Mouse (Mus musculus) cerebellum, adult 2 months (tissue): ENCODE measurements at regions not wholly inside any gene's neighbourhood (a gene's known extent, or its start where the extent isn't known, plus 50 kb on each side); places are given as distances from the start of the nearest gene placed in this dataset.

ENCODE experiments used
- DNase-seq, 2 experiments: peaks; one replicate each; pipeline ENCODE4 v3.0.0; 2021
- H3K27ac ChIP-seq: fragments of 200-500 bp; 2 replicates; pipeline ENCODE4 v1.5.1; 2012; ENCODE audit warnings: low read length, control low read depth, inconsistent platforms; ENCODE audit not compliant: insufficient read depth
- H3K27me3 ChIP-seq: fragments of 200-500 bp; 2 replicates; pipeline ENCODE4 v1.6.1; 2012; ENCODE audit warnings: inconsistent platforms, mild to moderate bottlenecking, low read length, moderate library complexity; ENCODE audit not compliant: control insufficient read depth, insufficient read depth
- H3K4me1 ChIP-seq: fragments of 200-500 bp; 2 replicates; pipeline ENCODE4 v1.6.1; 2011; ENCODE audit warnings: low read length; ENCODE audit not compliant: control insufficient read depth, insufficient read depth
- H3K4me3 ChIP-seq: fragments of 200-500 bp; replicated peaks from 2 replicates; pipeline ENCODE3; 2011; ENCODE audit warnings: mild to moderate bottlenecking, low read depth, low read length, control low read depth; ENCODE audit not compliant: insufficient read depth
- CTCF ChIP-seq: fragments of 200-500 bp; IDR thresholded peaks from 2 replicates; pipeline ENCODE4 v1.5.1; 2011; ENCODE audit warnings: low read depth, mild to moderate bottlenecking, control low read depth, low read length, moderate library complexity, borderline replicate concordance; ENCODE audit not compliant: insufficient read depth
- POLR2A ChIP-seq: fragments of 200-500 bp; IDR thresholded peaks from 2 replicates; pipeline ENCODE4 v1.6.1; 2011; ENCODE audit warnings: low read length, control low read depth, borderline replicate concordance; ENCODE audit not compliant: insufficient read depth
- WGBS: fragments of 180-500 bp; shearing (Covaris S2); methylation state at CpG from one replicate; pipeline ENCODE4 v1.1.7; 2018; 5-methylcytosine and 5-hydroxymethylcytosine counted together

DNA sequence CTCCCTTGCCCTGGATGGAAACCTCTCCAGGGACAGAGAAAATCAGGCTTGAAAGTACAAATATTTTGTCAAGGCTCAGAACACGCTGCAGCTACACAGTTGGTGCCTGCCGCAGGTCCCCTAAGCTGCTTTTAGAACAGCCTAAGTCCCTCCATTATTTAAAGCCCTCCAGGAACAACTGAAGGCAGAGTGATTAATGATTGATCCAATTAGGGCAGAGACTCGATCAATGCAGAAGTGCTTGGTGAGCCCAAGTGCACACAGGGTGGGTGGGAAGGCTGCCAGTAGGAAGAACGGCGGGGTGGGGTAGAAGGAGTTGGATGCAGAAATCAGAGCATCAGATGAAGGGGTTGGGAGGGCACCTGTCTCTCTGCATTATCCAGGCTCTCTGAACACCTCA is 215.0 kb downstream of the Hs3st3b1 start:
- H3K27ac ChIP-seq = no peak overlapping the region
- WGBS = 42% methylated on average over 5 of the region's 5 CpGs
- DNase-seq = no peak
- H3K4me3 ChIP-seq = no peak overlapping the region
- H3K27me3 ChIP-seq = no peaks in the 10 kb centered on the region
- TF ChIP-seq CTCF (no peak), POLR2A (no peak)
- H3K4me1 ChIP-seq = peaks cover 4% of the 10 kb centered on the region; the same call in 1 of the 2 replicates

- Histone ChIP-seq H3K4me3 (no peak overlapping the region), H3K27ac (no peak overlapping the region), H3K27me3 (no peaks in the 10 kb centered on the region), H3K4me1 (peaks cover 4% of the 10 kb centered on the region; the same call in 1 of the 2 replicates)
- 7% methylated on average over 4 of the region's 4 CpGs for WGBS
- TF ChIP-seq CTCF (no peak), POLR2A (no peak)
- peak; percentile 10 to 18 for DNase-seq
These were observed 213.7 kb downstream of the Hs3st3b1 start for GRCm38 (mm10) chr11:63708412-63708811.

GRCm38 (mm10) chr11:63712053-63712864 is 209.8 kb downstream of the Hs3st3b1 start:
- Histone ChIP-seq H3K27ac (no peak overlapping the region), H3K27me3 (no peaks in the 10 kb centered on the region), H3K4me3 (no peak overlapping the region), H3K4me1 (peaks cover 4% of the 10 kb centered on the region; the same call in 1 of the 2 replicates)
- DNase-seq = no peak
- WGBS = 45% methylated on average over 15 of the region's 15 CpGs
- no peak for TF ChIP-seq CTCF
- TF ChIP-seq POLR2A = no peak

DNA sequence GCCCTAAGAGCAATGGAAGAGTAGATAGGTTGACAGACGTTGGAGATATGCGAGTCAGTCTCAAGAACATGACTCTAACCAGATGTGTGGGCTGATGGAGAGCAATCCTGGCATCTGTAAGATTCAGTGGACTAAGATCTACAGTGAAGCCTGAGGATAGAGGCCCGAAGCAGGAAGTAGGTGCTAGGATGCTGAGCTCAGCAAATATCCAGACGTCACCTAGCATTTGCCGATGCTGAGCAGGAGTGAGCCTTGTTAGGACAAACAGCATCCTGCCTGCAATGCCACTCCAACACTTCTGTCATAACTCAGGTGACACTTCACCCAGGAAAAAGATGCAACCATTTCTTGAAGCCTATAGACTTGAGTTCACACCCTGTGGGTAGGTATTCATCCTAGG is 199.8 kb downstream of the Hs3st3b1 start:
- Histone ChIP-seq H3K27ac (no peak overlapping the region), H3K27me3 (no peaks in the 10 kb centered on the region), H3K4me1 (no peaks in the 10 kb centered on the region), H3K4me3 (no peak overlapping the region)
- TF ChIP-seq CTCF (no peak), POLR2A (no peak)
- WGBS = 96% methylated on average over 5 of the region's 5 CpGs
- DNase-seq = no peak

DNA sequence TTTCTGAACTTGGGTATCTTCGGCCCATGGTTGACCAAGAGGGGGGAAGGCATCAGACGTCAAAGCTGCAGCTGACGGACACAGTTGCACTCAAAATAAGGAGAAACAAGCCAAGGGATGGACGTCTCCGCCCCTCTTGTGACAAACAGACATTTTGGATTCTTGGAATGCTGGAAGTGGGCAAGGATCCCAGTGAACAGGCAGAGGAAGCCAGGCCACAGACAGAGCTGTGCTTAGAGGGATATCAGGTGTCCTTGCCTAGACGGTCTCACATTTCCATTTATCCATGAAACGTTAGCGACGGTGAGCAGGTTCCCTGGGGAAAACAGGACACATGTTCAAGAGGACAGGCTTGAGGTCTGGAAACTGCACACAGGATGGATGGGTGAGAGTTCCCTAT is 191.2 kb downstream of the Hs3st3b1 start:
- Histone ChIP-seq H3K27ac (no peak overlapping the region), H3K4me1 (no peaks in the 10 kb centered on the region), H3K4me3 (no peak overlapping the region), H3K27me3 (no peaks in the 10 kb centered on the region)
- TF ChIP-seq POLR2A (no peak), CTCF (no peak)
- 28% methylated on average over 9 of the region's 9 CpGs for WGBS
- DNase-seq = no peak

DNA sequence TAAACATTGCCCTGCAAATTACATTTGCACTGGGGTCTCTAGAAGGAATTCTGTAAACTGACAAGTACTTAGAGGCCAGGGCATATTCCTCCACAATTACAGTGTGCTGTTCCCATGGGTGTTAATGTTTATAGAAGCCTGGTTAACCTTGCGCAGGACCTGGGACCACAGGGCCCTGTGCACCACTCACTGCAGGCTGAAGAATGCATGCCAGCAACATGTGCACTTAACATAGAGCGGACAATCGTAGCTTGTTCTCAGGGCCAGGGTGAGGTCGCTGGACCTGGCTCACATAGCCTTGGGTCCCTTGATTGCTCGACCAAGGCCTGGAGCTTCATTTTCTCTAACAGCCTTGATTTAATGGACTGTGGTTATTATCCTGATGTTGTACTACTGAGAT is 168.8 kb downstream of the Hs3st3b1 start:
- 59% methylated on average over 5 of the region's 5 CpGs for WGBS
- no peak for TF ChIP-seq POLR2A
- TF ChIP-seq CTCF = no peak
- H3K4me1 ChIP-seq = no peaks in the 10 kb centered on the region
- no peaks in the 10 kb centered on the region for H3K27me3 ChIP-seq
- no peak overlapping the region for H3K27ac ChIP-seq
- no peak overlapping the region for H3K4me3 ChIP-seq
- DNase-seq = no peak

DNA sequence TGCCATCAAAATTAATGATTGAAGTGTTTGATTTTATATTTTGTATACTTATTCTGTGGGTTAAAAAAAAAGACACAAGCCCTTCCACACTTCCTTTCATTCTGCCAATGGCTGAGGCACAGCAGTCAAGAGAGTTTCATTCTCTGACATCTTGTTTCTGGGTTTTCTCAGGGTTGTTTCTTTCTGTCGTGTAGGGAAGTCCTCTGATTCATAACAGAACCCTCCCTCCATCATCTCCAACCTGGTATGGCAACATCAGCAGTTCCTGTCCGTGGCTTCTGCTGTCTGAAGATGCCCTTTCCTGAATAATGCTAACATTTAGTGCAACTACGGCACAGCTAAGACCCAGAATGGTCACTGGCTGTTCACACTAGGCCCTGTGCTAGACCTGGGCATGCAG is 167.3 kb downstream of the Hs3st3b1 start:
- no peak overlapping the region for H3K4me3 ChIP-seq
- no peaks in the 10 kb centered on the region for H3K4me1 ChIP-seq
- no peak for DNase-seq
- WGBS = 68% methylated on average over 3 of the region's 3 CpGs
- TF ChIP-seq CTCF = no peak
- no peak for TF ChIP-seq POLR2A
- no peak overlapping the region for H3K27ac ChIP-seq
- H3K27me3 ChIP-seq = no peaks in the 10 kb centered on the region

DNA sequence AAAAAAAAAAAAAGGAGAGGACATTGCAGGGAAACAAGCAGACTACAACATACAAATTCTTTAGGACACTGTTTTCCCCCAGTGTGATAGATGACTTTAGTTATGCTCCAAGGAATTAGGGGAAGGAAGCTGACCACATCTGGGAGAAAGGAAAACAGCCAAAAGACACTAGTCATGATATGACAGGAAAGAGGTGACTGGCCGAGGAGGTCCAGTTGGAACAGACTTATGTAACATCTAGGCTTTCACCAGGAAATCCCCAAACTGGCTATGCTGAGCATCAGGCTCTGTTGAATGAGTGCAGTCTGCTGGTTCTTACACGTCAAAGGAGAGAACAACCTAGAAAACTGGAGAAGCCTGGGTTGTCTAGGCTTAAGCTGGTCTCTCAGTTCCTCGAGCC is 163.8 kb downstream of the Hs3st3b1 start:
- WGBS = 69% methylated on average over 3 of the region's 3 CpGs
- no peaks in the 10 kb centered on the region for H3K27me3 ChIP-seq
- H3K4me1 ChIP-seq = no peaks in the 10 kb centered on the region
- DNase-seq = no peak
- H3K27ac ChIP-seq = no peak overlapping the region
- no peak for TF ChIP-seq CTCF
- TF ChIP-seq POLR2A = no peak
- H3K4me3 ChIP-seq = no peak overlapping the region
